Mouse (Mus musculus) ES-Bruce4 (cell line): ENCODE measurements around the gene Itga5. TPM values are rescaled to one million over a fixed set of nuclear protein-coding genes. Genes with fewer than 3 reads are reported as not detected.

Experiments used
- H3K27ac ChIP-seq: 2 replicates; pipeline ENCODE4 v1.5.1; 2012; ENCODE audit warnings: low read length, inconsistent platforms; ENCODE audit not compliant: insufficient read depth
- H3K27me3 ChIP-seq: 2 replicates; pipeline ENCODE4 v1.6.1; 2012; ENCODE audit warnings: mild to moderate bottlenecking, low read length, inconsistent platforms; ENCODE audit not compliant: control insufficient read depth, poor library complexity, insufficient read depth, severe bottlenecking
- H3K36me3 ChIP-seq: 2 replicates; pipeline ENCODE4 v1.6.1; 2012; ENCODE audit warnings: inconsistent platforms, mild to moderate bottlenecking, low read length, moderate library complexity; ENCODE audit not compliant: control insufficient read depth, poor library complexity, insufficient read depth, severe bottlenecking
- H3K4me1 ChIP-seq: one replicate; pipeline ENCODE4 v1.8.1; 2011; ENCODE audit warnings: low read length; ENCODE audit not compliant: control insufficient read depth, insufficient read depth
- H3K4me3 ChIP-seq: 2 replicates; pipeline ENCODE4 v1.5.1; 2011; ENCODE audit warnings: low read depth, mild to moderate bottlenecking, low read length
- H3K9ac ChIP-seq: 2 replicates; pipeline ENCODE4 v1.6.1; 2012; ENCODE audit warnings: low read depth, mild to moderate bottlenecking, inconsistent platforms; ENCODE audit not compliant: poor library complexity, severe bottlenecking
- H3K9me3 ChIP-seq: replicated peaks from 2 replicates; pipeline ENCODE4 v1.6.1; 2012; ENCODE audit warnings: mild to moderate bottlenecking, low read length, inconsistent platforms; ENCODE audit not compliant: control insufficient read depth, poor library complexity, insufficient read depth, severe bottlenecking
- CTCF ChIP-seq: IDR thresholded peaks from one replicate; pipeline ENCODE4 v1.8.1; 2011; ENCODE audit warnings: low read depth, low read length
- EP300 ChIP-seq: IDR thresholded peaks from 2 replicates; pipeline ENCODE4 v1.6.1; 2011; ENCODE audit warnings: low read depth, low read length; ENCODE audit not compliant: insufficient read depth
- POLR2A ChIP-seq: IDR thresholded peaks from one replicate; pipeline ENCODE4 v1.8.1; 2011; ENCODE audit warnings: low read length; ENCODE audit not compliant: insufficient read depth
- polyA plus RNA-seq: library from polyadenylated mRNA; stranded (reverse); fragments of >200 nt; gene quantifications from 2 replicates; pipeline ENCODE4 v1.2.4, GENCODE M21; 2011; ENCODE audit warnings: low read depth; ENCODE audit not compliant: missing spikeins, insufficient read depth, insufficient read length

Itga5 gene
- polyA plus RNA-seq, 1 experiment = 35.6 TPM

DNA sequence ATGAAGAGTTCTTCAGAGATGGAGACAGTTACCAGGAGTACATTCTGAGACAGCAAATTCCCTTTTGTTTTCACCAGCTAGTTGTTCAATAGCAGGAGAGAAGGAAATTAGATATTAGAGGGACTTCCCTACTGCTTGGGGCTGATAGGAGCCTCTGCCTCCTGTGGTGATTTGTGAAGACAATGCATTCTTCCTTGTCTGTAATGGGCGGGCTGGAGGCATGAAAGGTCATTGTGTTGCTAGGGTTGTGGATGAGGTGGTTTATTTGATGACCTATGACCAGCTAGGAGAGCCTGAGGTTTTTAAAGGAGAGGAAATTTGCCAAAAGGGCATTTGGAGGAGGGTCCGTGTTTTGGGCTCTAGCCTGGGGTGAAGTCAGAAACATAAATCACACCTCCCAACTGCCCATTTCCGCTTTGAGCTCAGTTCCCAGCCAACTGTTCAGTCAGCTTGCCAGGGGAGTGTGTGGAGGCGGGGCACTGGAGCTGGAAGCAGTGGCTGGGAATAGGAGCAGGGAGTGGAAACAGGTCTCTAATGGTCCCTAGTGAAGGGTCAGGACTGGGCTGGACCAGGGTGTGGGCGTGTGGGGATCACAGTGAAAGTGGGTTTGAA, 16.3 kb upstream of the Itga5 start:
- Histone ChIP-seq H3K4me3 (no peak overlapping the region), H3K4me1 (peaks cover 9% of the 10 kb centered on the region), H3K27ac (no peak overlapping the region), H3K27me3 (no peaks in the 10 kb centered on the region), H3K9ac (no peak overlapping the region), H3K36me3 (no peaks in the 10 kb centered on the region), H3K9me3 (no peaks in the 10 kb centered on the region)
- TF ChIP-seq EP300 = no peak
- TF ChIP-seq CTCF = no peak
- TF ChIP-seq POLR2A = no peak

DNA sequence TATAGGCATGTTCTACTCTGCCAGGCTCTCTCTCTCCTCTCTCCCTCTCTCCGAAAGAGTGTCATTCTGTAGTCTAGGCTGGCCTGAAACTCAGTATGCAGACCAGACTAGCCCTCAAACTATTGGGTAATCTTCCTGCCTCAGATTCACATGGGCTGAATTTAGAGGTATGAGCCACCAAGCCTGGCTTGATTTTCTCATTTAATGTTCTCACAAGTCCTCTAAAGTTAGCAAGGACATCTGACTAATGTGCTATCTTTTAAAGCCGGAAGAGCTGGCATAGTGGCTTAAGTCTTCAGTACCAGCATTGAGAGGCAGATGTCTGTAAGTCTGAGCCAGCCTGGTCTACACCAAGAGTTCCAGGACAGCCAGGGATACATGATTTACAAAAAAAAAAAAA, 15.5 kb upstream of the Itga5 start:
- no peak overlapping the region for H3K27ac ChIP-seq
- H3K27me3 ChIP-seq = no peaks in the 10 kb centered on the region
- no peaks in the 10 kb centered on the region for H3K36me3 ChIP-seq
- no peak overlapping the region for H3K9ac ChIP-seq
- no peak overlapping the region for H3K4me3 ChIP-seq
- H3K4me1 ChIP-seq = peaks cover 9% of the 10 kb centered on the region
- TF ChIP-seq POLR2A = no peak
- no peak for TF ChIP-seq EP300
- no peak for TF ChIP-seq CTCF
- no peaks in the 10 kb centered on the region for H3K9me3 ChIP-seq

DNA sequence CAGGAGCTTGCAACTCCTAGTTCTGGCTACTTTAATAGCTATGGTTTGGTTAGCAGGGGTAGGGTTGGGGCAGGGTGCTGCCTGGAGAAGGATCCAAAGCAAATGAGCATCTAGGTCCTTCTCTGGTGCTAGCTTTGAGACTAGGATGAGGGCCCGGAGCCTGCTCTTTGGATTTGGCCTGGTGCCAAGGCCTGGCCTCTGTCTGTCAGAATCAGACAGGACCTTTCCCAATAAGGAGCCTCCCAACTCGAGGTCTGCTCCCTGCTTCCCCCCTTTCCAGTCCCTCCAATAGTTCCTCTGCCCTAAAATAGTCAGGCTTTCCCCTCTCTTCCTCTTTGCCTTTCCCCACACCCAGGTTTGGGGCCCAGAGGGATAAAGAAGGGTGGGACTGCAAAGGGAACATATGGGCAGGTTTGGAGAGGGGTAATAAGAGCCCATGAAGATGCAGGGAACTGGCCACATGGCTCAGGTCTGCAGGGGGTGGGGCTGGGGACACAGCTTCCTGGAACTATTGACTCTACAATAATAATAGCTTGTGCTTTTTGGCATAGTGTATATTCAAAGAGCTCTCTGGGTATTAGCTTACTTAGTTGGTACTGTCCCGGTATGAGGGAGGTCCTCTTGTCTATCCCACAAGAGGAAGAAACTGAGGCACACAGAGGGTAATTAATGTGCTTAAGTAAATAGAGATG, 12.2 kb upstream of the Itga5 start:
- Histone ChIP-seq H3K4me3 (no peak overlapping the region), H3K9ac (no peak overlapping the region), H3K27me3 (no peaks in the 10 kb centered on the region), H3K9me3 (no peaks in the 10 kb centered on the region), H3K36me3 (no peaks in the 10 kb centered on the region), H3K4me1 (peaks cover 9% of the 10 kb centered on the region), H3K27ac (no peak overlapping the region)
- TF ChIP-seq CTCF = no peak

DNA sequence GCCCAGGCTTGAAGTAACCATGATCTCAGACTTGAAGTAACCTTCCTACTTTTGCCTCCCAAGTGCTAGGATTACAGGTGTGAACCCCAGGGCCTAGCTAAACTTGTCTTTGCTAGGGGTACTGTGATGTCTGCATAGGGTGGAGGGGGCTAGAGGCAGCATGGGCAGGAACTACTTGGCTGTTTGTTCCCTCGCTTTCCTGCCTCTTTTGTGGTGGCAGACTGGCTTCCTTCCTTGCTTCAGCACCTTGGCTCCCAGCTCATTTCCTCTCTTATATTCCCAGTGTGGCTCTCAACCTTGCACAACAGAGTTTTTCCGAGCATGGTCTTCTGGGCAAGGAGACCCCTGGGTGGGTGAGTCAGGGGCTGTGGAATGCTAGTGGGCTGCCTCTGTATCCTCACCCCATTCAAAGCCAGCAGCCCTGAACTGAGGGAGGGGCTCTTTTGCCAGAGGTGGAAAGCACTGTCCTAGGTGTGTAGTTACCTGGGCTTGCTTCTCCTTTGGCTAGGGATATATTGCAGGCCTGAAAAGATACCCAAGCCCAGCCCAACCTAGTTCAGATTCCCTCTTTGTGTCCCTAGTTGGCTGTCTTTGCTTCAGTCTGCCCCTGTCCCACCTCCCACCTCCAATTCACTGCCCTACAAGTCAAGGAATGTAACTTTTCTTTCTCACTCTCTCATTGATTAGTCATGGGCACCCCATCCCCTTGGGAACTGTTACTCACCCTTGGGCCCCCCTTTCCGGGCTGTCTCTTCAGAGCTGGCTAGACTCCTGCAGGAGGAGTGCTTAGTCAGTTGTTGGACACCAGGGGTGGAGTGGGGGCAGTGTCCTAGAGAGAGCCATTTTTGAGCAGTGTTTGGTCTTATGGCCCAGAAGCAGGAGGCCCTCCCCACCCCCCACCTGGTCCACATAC, 11.4 kb upstream of the Itga5 start:
- Histone ChIP-seq H3K4me3 (no peak overlapping the region), H3K4me1 (peaks cover 5% of the 10 kb centered on the region), H3K9me3 (no peaks in the 10 kb centered on the region), H3K27ac (no peak overlapping the region), H3K9ac (no peak overlapping the region), H3K27me3 (no peaks in the 10 kb centered on the region), H3K36me3 (no peaks in the 10 kb centered on the region)
- TF ChIP-seq CTCF = no peak
- no peak for TF ChIP-seq EP300
- TF ChIP-seq POLR2A = no peak

DNA sequence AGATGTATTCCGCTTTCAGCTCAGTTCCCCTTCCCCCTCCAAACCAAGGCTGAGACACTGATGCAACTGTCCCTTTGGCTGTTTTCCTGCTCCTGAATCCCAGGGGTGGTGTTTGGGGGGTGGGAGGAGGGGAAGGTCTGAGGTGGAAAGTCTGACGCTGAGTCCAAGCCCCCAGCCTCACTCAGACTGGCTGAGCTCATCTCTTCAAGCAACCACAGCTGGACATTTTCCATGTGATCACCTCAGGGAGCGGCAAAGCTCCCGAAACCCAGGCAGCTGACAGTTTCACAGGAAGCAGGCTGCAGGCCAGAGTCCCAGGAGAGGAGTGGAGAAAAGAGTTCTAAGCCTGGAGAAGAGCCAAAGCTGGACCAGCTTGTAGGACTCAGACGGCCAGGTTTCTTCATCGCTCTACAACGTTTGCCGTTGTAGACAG, 10.3 kb upstream of the Itga5 start:
- H3K9ac ChIP-seq = no peak overlapping the region
- H3K4me1 ChIP-seq = peaks cover 2% of the 10 kb centered on the region
- H3K27me3 ChIP-seq = no peaks in the 10 kb centered on the region
- H3K9me3 ChIP-seq = no peaks in the 10 kb centered on the region
- TF ChIP-seq CTCF (no peak), POLR2A (no peak)
- H3K36me3 ChIP-seq = no peaks in the 10 kb centered on the region
- no peak overlapping the region for H3K27ac ChIP-seq
- H3K4me3 ChIP-seq = no peak overlapping the region
